Mouse (Mus musculus) hindbrain, embryonic 15.5 days (tissue): Measurements from ENCODE around the gene Wee2. TPM values are rescaled to one million over a fixed set of nuclear protein-coding genes. Genes with fewer than 3 reads are reported as not detected.
A peak's percentile ranks its signal among the peaks of the same experiment; 100 is the strongest.

Experiments
- ATAC-seq: fragments of 200-750 bp; cut with Nextera tagmentation; 2 replicates; pipeline ENCODE4 v1.8.0; 2017; ENCODE audit warnings: low read depth, moderate number of reproducible peaks, moderate TSS enrichment; ENCODE audit not compliant: low FRiP score
- H3K27ac ChIP-seq: fragments of 300-500 bp; sonication (generic); replicated peaks from 2 replicates; pipeline ENCODE4 v1.5.1; 2015; ENCODE audit warnings: mild to moderate bottlenecking, inconsistent platforms
- H3K27me3 ChIP-seq: fragments of 300-500 bp; sonication (generic); 2 replicates; pipeline ENCODE4 v1.6.1; 2015; ENCODE audit warnings: control low read depth, inconsistent platforms
- H3K36me3 ChIP-seq: fragments of 300-500 bp; sonication (generic); 2 replicates; pipeline ENCODE4 v1.6.1; 2015; ENCODE audit warnings: control low read depth, inconsistent platforms
- H3K4me1 ChIP-seq: fragments of 300-500 bp; sonication (generic); replicated peaks from 2 replicates; pipeline ENCODE4 v1.6.1; 2015; ENCODE audit warnings: control low read depth, inconsistent platforms
- H3K4me2 ChIP-seq: fragments of 300-500 bp; sonication (generic); 2 replicates; pipeline ENCODE4 v1.6.1; 2015; ENCODE audit warnings: moderate library complexity, mild to moderate bottlenecking, inconsistent platforms
- H3K4me3 ChIP-seq: fragments of 300-500 bp; sonication (generic); 2 replicates; pipeline ENCODE4 v1.5.1; 2015; ENCODE audit warnings: mild to moderate bottlenecking, inconsistent platforms
- H3K9ac ChIP-seq: fragments of 300-500 bp; sonication (generic); 2 replicates; pipeline ENCODE4 v1.6.1; 2015; ENCODE audit warnings: inconsistent platforms
- H3K9me3 ChIP-seq: fragments of 300-500 bp; sonication (generic); 2 replicates; pipeline ENCODE4 v1.6.1; 2016; ENCODE audit warnings: control low read depth, inconsistent platforms
- WGBS: fragments of 180-500 bp; shearing (Covaris S2); methylation state at CpG from one replicate; pipeline ENCODE4 v1.1.7; 2015; 5-methylcytosine and 5-hydroxymethylcytosine counted together
- polyA plus RNA-seq: library from polyadenylated mRNA; unstranded; fragments of >200 nt; fragmentation: Nextera tagmentation; extraction: Ambion mirVana; gene quantifications from 2 replicates; pipeline ENCODE4 v1.2.1, GENCODE M21; 2015

Gene Wee2
- 0.18 and 0.33 TPM in 2 replicates for polyA plus RNA-seq

DNA sequence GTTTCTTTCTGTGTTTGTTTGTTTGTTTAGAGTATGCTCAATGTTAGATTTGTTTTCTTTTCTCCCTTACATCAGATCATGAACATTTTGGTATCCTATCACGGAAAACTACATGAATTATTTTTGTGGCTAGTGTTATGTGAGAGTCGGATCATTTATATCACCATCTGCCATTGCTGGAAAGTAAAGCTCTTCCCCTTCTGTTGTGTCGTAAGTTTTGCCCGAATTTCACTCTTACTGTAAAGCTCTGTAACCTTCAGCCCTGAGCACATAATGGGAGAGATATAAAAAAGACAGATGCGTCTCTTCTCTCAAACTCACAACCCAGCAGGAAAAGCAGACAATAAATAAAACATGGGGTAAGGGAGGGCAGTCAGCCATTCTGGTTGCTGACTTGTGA, at the start of gene Wee2:
Gene Wee2, plus strand, starts transcription at position 153 of the 400 bp plus-strand sequence.
- 76% methylated on average over 5 of the region's 5 CpGs for WGBS

DNA sequence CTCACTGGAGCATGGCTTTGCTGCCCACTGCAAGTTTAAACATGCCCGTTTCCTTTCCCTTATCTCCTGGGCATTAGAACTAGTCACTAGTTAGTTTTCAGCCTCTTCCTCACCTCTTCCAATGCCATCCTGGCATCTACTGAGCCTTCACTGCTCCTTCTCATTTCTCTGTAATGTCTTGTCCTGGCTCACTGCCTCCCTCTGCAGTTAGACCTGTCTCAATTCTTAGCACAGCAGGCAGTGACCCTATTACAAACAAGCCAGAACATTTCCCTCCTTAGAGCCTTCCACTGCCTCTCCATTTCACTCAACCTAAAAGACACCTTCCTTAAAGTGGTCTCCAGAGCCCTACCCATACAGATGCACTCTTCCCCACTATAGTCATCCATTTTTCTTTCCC, 47.9 kb upstream of the Wee2 start:
- Histone ChIP-seq H3K9ac (no peak overlapping the region), H3K36me3 (0 out of 2 replicates have a peak, but pooled peaks cover 8% of the 10 kb centered on the region), H3K4me3 (no peak overlapping the region), H3K4me2 (no peak overlapping the region), H3K27me3 (no peaks in the 10 kb centered on the region), H3K9me3 (no peaks in the 10 kb centered on the region), H3K4me1 (no peaks in the 10 kb centered on the region), H3K27ac (no peak overlapping the region)
- WGBS, result 90% methylated on average over 1 of the region's 1 CpGs
- no peak for ATAC-seq

More for the DNA sequence above, at the start of gene Wee2:
- H3K36me3 ChIP-seq, result no peaks in the 10 kb centered on the region
- no peak for ATAC-seq
- H3K27me3 ChIP-seq, result 0 out of 2 replicates have a peak, but pooled peaks cover 7% of the 10 kb centered on the region
- peaks cover 16% of the 10 kb centered on the region for H3K4me1 ChIP-seq
- no peak within 1 kb of the TSS for H3K9ac ChIP-seq
- H3K9me3 ChIP-seq, result no peaks in the 10 kb centered on the region
- no peak within 1 kb of the TSS for H3K4me3 ChIP-seq
- H3K27ac ChIP-seq, result no peak within 1 kb of the TSS
- H3K4me2 ChIP-seq, result no peak within 1 kb of the TSS

DNA sequence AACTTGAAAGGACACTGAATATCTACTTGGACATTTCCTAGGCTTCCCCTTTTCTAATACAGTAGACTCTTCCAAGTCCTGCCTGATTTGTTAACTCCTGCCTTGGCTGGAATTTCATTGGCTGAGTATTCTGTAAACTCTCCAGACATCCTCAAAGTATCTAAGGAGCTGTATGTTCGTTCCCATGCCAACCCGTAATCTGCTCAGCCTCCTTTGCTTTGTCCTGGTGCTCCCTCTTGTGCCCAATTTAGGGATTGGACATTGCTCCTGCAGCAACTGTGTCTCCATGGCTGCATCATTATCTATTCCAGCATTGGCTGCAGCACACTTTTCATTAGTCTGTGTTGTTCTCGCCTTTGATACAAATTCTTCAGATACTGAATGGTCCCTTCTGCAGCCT, 45.7 kb upstream of the Wee2 start:
- Histone ChIP-seq H3K9me3 (no peaks in the 10 kb centered on the region), H3K36me3 (peaks cover 4% of the 10 kb centered on the region), H3K4me1 (no peaks in the 10 kb centered on the region), H3K4me3 (no peak overlapping the region), H3K27me3 (no peaks in the 10 kb centered on the region), H3K27ac (peak overlapping the region; percentile 41; the same call in 1 of the 2 replicates), H3K4me2 (0 out of 2 replicates have a peak overlapping the region, but pooled peaks have one; percentile 13), H3K9ac (no peak overlapping the region)
- 10% methylated on average over 3 of the region's 3 CpGs for WGBS
- peak; percentile 99 for ATAC-seq

DNA sequence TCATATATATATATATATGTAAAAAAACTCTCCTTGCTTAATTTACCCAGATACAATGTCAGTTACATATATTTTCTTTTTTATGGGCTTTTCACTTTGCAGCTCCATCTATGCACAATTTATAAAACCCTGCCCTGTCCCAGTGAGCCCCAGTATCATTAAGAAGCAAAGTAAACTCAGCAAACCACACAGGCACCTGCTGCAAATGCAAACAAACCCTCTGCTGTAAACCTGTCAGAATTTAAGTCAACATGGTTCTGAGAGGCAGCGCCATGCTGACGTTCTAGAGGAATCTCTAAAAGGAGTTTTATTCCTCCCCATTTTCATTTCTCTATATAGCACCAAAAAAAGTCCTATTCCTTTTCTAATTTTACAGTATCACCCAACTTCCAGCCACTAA, 36.9 kb upstream of the Wee2 start:
- Histone ChIP-seq H3K9me3 (no peaks in the 10 kb centered on the region), H3K27me3 (no peaks in the 10 kb centered on the region), H3K27ac (no peak overlapping the region), H3K4me1 (no peaks in the 10 kb centered on the region), H3K4me3 (no peak overlapping the region), H3K9ac (no peak overlapping the region), H3K4me2 (no peak overlapping the region), H3K36me3 (peaks cover 65% of the 10 kb centered on the region)
- WGBS, result 95% methylated on average over 2 of the region's 2 CpGs
- ATAC-seq, result no peak

DNA sequence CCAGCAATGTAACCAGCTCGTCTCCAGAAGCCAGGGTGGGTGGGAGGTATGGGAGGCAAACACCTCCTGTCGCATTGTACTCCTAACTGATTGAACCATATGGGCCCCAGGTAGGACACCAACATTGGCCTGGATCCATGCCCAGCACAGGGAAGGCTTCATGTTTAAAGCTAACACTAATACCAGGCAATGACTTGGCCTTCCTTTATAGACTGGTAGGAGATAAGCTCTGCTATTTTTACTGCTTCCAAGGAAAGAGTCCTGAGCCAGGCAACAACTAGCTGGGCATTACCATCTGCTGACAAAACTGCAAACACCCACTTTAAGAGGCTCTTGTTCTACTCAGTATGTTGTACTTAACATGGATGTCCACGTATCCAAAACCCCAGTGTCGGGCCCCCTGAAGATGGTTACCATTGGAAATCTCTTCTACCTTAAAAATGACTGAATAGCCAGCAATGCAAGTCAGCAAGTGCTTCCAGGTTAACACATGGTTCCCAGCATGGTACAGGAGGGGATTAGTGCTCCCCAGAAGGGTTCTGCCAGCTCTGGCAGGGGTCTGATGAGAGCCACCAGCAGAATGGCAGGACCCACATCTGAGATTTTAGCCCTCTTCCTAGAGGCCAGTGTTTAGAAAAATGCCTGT, 35.1 kb upstream of the Wee2 start:
- H3K4me1 ChIP-seq, result no peaks in the 10 kb centered on the region
- no peak overlapping the region for H3K27ac ChIP-seq
- peaks cover 69% of the 10 kb centered on the region for H3K36me3 ChIP-seq
- WGBS, result 91% methylated on average over 4 of the region's 4 CpGs
- ATAC-seq, result no peak
- H3K9ac ChIP-seq, result no peak overlapping the region
- H3K9me3 ChIP-seq, result no peaks in the 10 kb centered on the region
- H3K4me2 ChIP-seq, result no peak overlapping the region
- H3K27me3 ChIP-seq, result no peaks in the 10 kb centered on the region
- H3K4me3 ChIP-seq, result no peak overlapping the region

DNA sequence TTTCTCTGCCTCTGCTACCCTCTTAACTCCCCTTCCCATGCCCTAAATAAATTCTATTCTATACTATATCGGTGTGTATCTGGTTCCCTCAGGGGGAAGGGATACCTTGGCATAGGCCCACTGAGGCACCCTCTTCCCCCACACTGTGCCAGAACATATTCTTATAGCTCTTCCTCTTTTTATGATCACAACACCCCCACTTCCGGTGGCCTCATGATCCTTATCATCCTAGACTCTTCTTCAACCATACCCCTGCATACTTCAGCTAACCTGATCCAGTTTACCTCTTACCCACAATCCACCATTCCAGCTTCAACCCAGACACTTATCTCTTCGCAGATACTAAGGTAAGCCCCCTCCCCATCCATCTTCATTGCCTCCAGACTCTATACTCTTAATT, 27.8 kb upstream of the Wee2 start:
- no peak overlapping the region for H3K4me2 ChIP-seq
- 96% methylated on average over 3 of the region's 3 CpGs for WGBS
- no peaks in the 10 kb centered on the region for H3K27me3 ChIP-seq
- peaks cover 36% of the 10 kb centered on the region for H3K36me3 ChIP-seq
- ATAC-seq, result no peak
- H3K9me3 ChIP-seq, result no peaks in the 10 kb centered on the region
- H3K4me3 ChIP-seq, result no peak overlapping the region
- H3K9ac ChIP-seq, result no peak overlapping the region
- no peaks in the 10 kb centered on the region for H3K4me1 ChIP-seq
- no peak overlapping the region for H3K27ac ChIP-seq

DNA sequence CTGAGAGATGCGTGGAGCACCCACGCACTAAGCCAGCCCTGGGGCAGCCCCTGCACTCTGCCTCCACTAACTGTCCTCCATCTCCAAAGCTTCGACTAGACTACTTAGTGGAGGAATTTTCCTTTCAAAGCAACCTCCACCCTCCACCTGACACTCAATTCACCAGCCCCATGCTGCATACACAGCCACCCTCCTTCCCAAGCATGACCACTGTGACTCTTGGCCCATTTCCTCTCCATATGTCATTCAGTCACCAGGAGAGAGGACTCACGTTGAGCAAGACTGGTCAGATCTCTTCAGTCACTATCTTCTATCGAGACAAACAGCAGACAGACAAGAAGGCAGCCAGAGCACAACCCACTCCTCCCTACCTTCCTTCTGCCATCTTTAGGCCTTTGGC, 25.8 kb upstream of the Wee2 start:
- H3K27ac ChIP-seq, result no peak overlapping the region
- 89% methylated on average over 5 of the region's 5 CpGs for WGBS
- ATAC-seq, result no peak
- no peak overlapping the region for H3K4me3 ChIP-seq
- no peaks in the 10 kb centered on the region for H3K9me3 ChIP-seq
- no peaks in the 10 kb centered on the region for H3K27me3 ChIP-seq
- H3K4me2 ChIP-seq, result no peak overlapping the region
- H3K9ac ChIP-seq, result no peak overlapping the region
- H3K4me1 ChIP-seq, result no peaks in the 10 kb centered on the region
- peaks cover 24% of the 10 kb centered on the region for H3K36me3 ChIP-seq

DNA sequence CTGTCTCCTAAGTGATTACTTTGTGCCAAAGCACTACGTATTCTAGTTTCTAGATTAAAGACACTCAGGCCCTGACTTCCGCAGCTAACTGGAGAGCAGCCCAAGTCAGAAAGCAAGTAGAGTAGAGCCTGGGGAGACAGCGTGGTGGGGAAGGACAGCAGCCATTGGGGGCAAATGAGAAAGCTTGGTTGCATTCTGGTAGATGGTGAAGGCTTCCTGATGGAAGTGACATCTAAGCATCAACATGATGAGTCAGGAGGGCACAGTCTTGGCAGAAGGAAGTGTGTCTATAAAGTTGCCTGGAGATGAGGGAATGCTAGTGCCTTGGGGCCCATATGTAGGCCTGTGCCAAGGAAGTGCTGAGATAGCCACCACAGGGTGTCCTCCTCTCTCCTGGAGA, 25.3 kb upstream of the Wee2 start:
- H3K9me3 ChIP-seq, result no peaks in the 10 kb centered on the region
- H3K4me1 ChIP-seq, result no peaks in the 10 kb centered on the region
- peaks cover 19% of the 10 kb centered on the region for H3K36me3 ChIP-seq
- H3K27me3 ChIP-seq, result no peaks in the 10 kb centered on the region
- whole genome bisulfite sequencing, result 87% methylated on average over 3 of the region's 3 CpGs
- H3K4me3 ChIP-seq, result no peak overlapping the region
- H3K27ac ChIP-seq, result no peak overlapping the region
- no peak overlapping the region for H3K9ac ChIP-seq
- no peak for ATAC-seq
- H3K4me2 ChIP-seq, result no peak overlapping the region

DNA sequence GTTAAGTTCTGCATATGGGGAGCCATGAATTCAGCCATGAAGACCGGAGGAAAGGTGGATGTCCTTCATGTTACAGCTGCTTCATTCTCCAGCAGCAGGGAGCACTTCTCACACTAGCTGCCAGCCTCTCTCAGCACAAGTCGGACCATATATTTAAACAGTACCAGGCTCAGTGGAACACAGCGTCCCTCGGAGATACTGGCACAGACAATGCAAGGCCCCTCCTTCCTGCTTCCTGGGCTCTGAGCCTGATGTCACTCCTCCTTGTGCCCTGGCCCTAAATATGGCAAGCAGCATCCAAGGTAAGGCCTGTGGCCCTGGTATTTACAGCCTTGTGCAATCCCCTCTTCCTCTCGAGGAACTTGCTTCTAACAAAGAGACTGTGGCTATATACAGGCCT, 23.1 kb upstream of the Wee2 start:
- WGBS, result 78% methylated on average over 5 of the region's 5 CpGs
- H3K36me3 ChIP-seq, result peaks cover 11% of the 10 kb centered on the region; the same call in 1 of the 2 replicates
- H3K4me2 ChIP-seq, result no peak overlapping the region
- no peak overlapping the region for H3K9ac ChIP-seq
- H3K4me3 ChIP-seq, result no peak overlapping the region
- no peaks in the 10 kb centered on the region for H3K4me1 ChIP-seq
- no peak overlapping the region for H3K27ac ChIP-seq
- no peaks in the 10 kb centered on the region for H3K27me3 ChIP-seq
- H3K9me3 ChIP-seq, result no peaks in the 10 kb centered on the region
- ATAC-seq, result no peak

DNA sequence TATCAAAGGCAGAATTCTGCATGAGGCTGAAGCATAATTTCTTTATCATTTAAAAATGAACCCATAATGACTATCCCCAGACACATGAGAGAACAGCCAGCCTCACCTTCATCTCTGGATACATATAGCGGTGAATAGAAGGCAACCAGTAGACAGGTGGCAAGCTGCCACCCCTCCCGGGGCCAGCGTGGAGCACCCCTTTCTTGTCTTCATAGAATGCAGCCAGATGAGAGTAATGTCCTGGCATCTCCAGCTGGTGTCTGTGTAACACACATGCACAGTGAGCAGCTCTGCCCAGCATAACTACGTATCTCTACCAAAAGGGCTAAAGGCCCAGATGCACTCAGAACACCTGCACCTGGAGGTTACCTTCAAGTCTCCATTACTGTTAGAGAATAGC, 20.5 kb upstream of the Wee2 start:
- no peak for ATAC-seq
- 74% methylated on average over 4 of the region's 4 CpGs for WGBS

DNA sequence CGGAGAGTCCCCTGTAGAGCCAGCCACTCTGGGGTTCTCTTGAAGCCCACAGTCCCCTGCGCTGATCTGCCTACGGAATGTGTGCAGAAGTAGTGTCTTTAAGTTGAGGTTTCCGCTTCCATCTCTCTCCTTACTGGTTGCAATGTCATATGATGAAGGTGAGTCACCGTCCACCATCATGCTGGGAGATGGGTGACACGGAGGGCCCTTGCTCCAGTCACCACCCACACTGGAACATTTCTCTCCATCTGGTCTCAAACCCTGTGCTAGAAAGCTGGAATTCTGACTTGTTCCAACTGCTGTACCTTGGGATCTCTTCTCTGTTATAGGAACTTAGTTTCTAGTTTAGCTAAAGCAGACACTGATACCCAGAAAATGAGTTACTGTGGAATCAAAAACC, 17.8 kb upstream of the Wee2 start:
- Histone ChIP-seq H3K4me2 (no peak overlapping the region), H3K9me3 (no peaks in the 10 kb centered on the region), H3K4me3 (no peak overlapping the region), H3K27ac (no peak overlapping the region), H3K36me3 (0 out of 2 replicates have a peak, but pooled peaks cover 4% of the 10 kb centered on the region), H3K4me1 (no peaks in the 10 kb centered on the region), H3K27me3 (no peaks in the 10 kb centered on the region), H3K9ac (no peak overlapping the region)
- 96% methylated on average over 6 of the region's 6 CpGs for WGBS
- ATAC-seq, result no peak

More for the DNA sequence above, 20.5 kb upstream of the Wee2 start:
- H3K9me3 ChIP-seq, result no peaks in the 10 kb centered on the region
- H3K27ac ChIP-seq, result no peak overlapping the region
- no peaks in the 10 kb centered on the region for H3K4me1 ChIP-seq
- no peak overlapping the region for H3K4me3 ChIP-seq
- no peaks in the 10 kb centered on the region for H3K27me3 ChIP-seq
- H3K4me2 ChIP-seq, result no peak overlapping the region
- H3K36me3 ChIP-seq, result 0 out of 2 replicates have a peak, but pooled peaks cover 5% of the 10 kb centered on the region
- H3K9ac ChIP-seq, result no peak overlapping the region

DNA sequence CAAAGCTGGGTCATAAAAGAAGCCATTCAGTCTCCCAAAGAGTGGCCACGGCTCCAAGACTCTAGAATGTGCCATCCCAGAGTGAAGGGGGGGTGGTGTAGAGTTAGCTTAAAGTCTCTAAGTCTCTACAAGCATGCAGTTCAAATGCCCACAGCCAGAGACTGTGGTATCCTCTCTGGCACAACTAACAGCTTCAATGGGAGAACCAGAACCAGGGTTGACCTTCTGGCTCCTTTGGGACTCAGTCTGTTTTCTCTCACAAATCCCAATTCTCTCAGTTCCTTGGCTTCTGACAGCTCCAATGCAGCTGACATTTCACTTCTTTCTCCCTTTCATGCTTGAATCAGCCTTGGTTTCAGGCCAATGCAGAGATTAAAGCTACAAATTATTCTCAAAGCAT, 15.9 kb upstream of the Wee2 start:
- Histone ChIP-seq H3K9ac (no peak overlapping the region), H3K4me3 (no peak overlapping the region), H3K4me1 (peaks cover 1% of the 10 kb centered on the region; the same call in 1 of the 2 replicates), H3K36me3 (no peaks in the 10 kb centered on the region), H3K9me3 (no peaks in the 10 kb centered on the region), H3K27me3 (no peaks in the 10 kb centered on the region), H3K4me2 (no peak overlapping the region), H3K27ac (no peak overlapping the region)
- ATAC-seq, result no peak
- WGBS, result 79% methylated on average over 1 of the region's 1 CpGs

DNA sequence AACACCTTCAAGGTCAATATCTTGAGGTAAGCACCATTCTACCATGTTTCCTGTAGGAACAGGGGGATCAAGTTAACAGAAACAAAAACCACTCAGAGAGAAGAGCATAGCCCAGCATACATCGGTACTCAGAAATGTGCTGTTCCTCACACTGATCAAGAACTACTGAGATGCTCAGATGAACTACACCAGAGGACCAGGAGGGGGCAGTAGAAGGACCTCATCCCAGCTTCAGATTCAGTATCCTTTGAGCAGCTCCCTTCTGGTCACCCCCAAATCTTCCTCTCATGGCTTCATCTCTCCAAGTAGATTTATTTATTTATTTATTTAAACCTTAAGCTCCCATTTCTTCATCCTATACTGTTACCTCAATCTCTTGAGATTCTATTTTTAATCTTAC, 15.1 kb upstream of the Wee2 start:
- no peak overlapping the region for H3K9ac ChIP-seq
- H3K4me1 ChIP-seq, result peaks cover 9% of the 10 kb centered on the region; the same call in 1 of the 2 replicates
- H3K36me3 ChIP-seq, result no peaks in the 10 kb centered on the region
- no peak for ATAC-seq
- 48% methylated on average over 1 of the region's 1 CpGs for WGBS
- H3K27ac ChIP-seq, result no peak overlapping the region
- no peak overlapping the region for H3K4me3 ChIP-seq
- H3K27me3 ChIP-seq, result no peaks in the 10 kb centered on the region
- H3K9me3 ChIP-seq, result no peaks in the 10 kb centered on the region
- H3K4me2 ChIP-seq, result no peak overlapping the region
